Mouse (Mus musculus) heart, embryonic 16.5 days (tissue): ENCODE measurements around the gene Adamtsl4. TPM values are rescaled to one million over a fixed set of nuclear protein-coding genes. Genes with fewer than 3 reads are reported as not detected.

Experiments used
- ATAC-seq: fragments of 200-750 bp; cut with Nextera tagmentation; replicated peaks from 2 replicates; pipeline ENCODE4 v1.8.0; 2017; ENCODE audit warnings: moderate number of reproducible peaks; ENCODE audit not compliant: insufficient read depth, low FRiP score; ENCODE audit errors: extremely low read depth
- H3K27ac ChIP-seq: fragments of 300-500 bp; sonication (generic); 2 replicates; pipeline ENCODE4 v1.5.1; 2014; ENCODE audit warnings: mild to moderate bottlenecking, low read length, control low read depth, moderate library complexity
- H3K27me3 ChIP-seq: fragments of 300-500 bp; sonication (generic); 2 replicates; pipeline ENCODE4 v1.6.1; 2014; ENCODE audit warnings: low read length, mixed read lengths; ENCODE audit not compliant: control insufficient read depth, insufficient read depth
- H3K36me3 ChIP-seq: fragments of 300-500 bp; sonication (generic); 2 replicates; pipeline ENCODE4 v1.6.1; 2014; ENCODE audit not compliant: control insufficient read depth, insufficient read depth
- H3K4me1 ChIP-seq: fragments of 300-500 bp; sonication (generic); 2 replicates; pipeline ENCODE4 v1.6.1; 2014; ENCODE audit warnings: low read length, mixed read lengths; ENCODE audit not compliant: control insufficient read depth, insufficient read depth
- H3K4me2 ChIP-seq: fragments of 300-500 bp; sonication (generic); 2 replicates; pipeline ENCODE4 v1.6.1; 2014; ENCODE audit warnings: low read depth, mild to moderate bottlenecking, control low read depth, low read length
- H3K4me3 ChIP-seq: fragments of 300-500 bp; sonication (generic); 2 replicates; pipeline ENCODE4 v1.5.1; 2014; ENCODE audit warnings: mild to moderate bottlenecking, control low read depth, low read length
- H3K9ac ChIP-seq: fragments of 300-500 bp; sonication (generic); 2 replicates; pipeline ENCODE4 v1.6.1; 2014; ENCODE audit warnings: low read length, control low read depth
- H3K9me3 ChIP-seq: fragments of 300-500 bp; sonication (generic); replicated peaks from 2 replicates; pipeline ENCODE4 v1.6.1; 2016; ENCODE audit warnings: low read length; ENCODE audit not compliant: control insufficient read depth
- WGBS: fragments of 180-500 bp; shearing (Covaris S2); extraction: QIAGEN DNeasy Blood & Tissue Kit; methylation state at CpG from one replicate; pipeline ENCODE4 v1.1.7; 2014; 5-methylcytosine and 5-hydroxymethylcytosine counted together
- polyA plus RNA-seq: library from polyadenylated mRNA; unstranded; fragments of >200 nt; fragmentation: Nextera tagmentation; extraction: Ambion mirVana; gene quantifications from 2 replicates; pipeline ENCODE4 v1.2.1, GENCODE M21; 2015

Adamtsl4 gene
- polyA plus RNA-seq, 1 experiment from 2014 or later, result 13.7 TPM

GRCm38 (mm10) chr3:95685301-95685700 lies 2.4 kb downstream of the Adamtsl4 start:
- H3K4me3 ChIP-seq, result no peak overlapping the region
- no peak overlapping the region for H3K27ac ChIP-seq
- peak overlapping the region; percentile 31; the same call in 1 of the 2 replicates for H3K9ac ChIP-seq
- H3K36me3 ChIP-seq, result no peaks in the 10 kb centered on the region
- H3K4me1 ChIP-seq, result peaks cover 57% of the 10 kb centered on the region
- no peaks in the 10 kb centered on the region for H3K9me3 ChIP-seq
- no peak for ATAC-seq
- H3K4me2 ChIP-seq, result no peak overlapping the region
- no peaks in the 10 kb centered on the region for H3K27me3 ChIP-seq
- WGBS, result 70% methylated on average over 4 of the region's 4 CpGs

GRCm38 (mm10) chr3:95684846-95685245 lies 2.9 kb downstream of the Adamtsl4 start:
- Histone ChIP-seq H3K27me3 (no peaks in the 10 kb centered on the region), H3K9ac (0 out of 2 replicates have a peak overlapping the region, but pooled peaks have one; percentile 23), H3K4me2 (no peak overlapping the region), H3K4me3 (no peak overlapping the region), H3K27ac (no peak overlapping the region), H3K4me1 (peaks cover 53% of the 10 kb centered on the region), H3K9me3 (no peaks in the 10 kb centered on the region), H3K36me3 (no peaks in the 10 kb centered on the region)
- 37% methylated on average over 6 of the region's 8 CpGs for WGBS
- ATAC-seq, result no peak

GRCm38 (mm10) chr3:95682878-95683277 lies 4.8 kb downstream of the Adamtsl4 start:
- Histone ChIP-seq H3K4me2 (no peak overlapping the region), H3K36me3 (no peaks in the 10 kb centered on the region), H3K9me3 (no peaks in the 10 kb centered on the region), H3K4me3 (no peak overlapping the region), H3K9ac (no peak overlapping the region), H3K4me1 (peaks cover 34% of the 10 kb centered on the region), H3K27ac (no peak overlapping the region), H3K27me3 (no peaks in the 10 kb centered on the region)
- WGBS, result 61% methylated on average over 5 of the region's 5 CpGs
- ATAC-seq, result no peak

- no peak overlapping the region for H3K27ac ChIP-seq
- H3K9me3 ChIP-seq, result no peaks in the 10 kb centered on the region
- H3K27me3 ChIP-seq, result no peaks in the 10 kb centered on the region
- H3K36me3 ChIP-seq, result no peaks in the 10 kb centered on the region
- H3K4me2 ChIP-seq, result no peak overlapping the region
- no peak overlapping the region for H3K4me3 ChIP-seq
- no peak for ATAC-seq
- WGBS, result 20% methylated on average over 11 of the region's 11 CpGs
- peaks cover 35% of the 10 kb centered on the region for H3K4me1 ChIP-seq
- 0 out of 2 replicates have a peak overlapping the region, but pooled peaks have one; percentile 24 for H3K9ac ChIP-seq
Observed at GRCm38 (mm10) chr3:95681365-95681764, 6.4 kb downstream of the Adamtsl4 start.

- Histone ChIP-seq H3K36me3 (no peaks in the 10 kb centered on the region), H3K4me2 (no peak overlapping the region), H3K27me3 (no peaks in the 10 kb centered on the region), H3K27ac (no peak overlapping the region), H3K9ac (0 out of 2 replicates have a peak overlapping the region, but pooled peaks have one; percentile 24), H3K4me3 (no peak overlapping the region), H3K4me1 (peaks cover 40% of the 10 kb centered on the region), H3K9me3 (no peaks in the 10 kb centered on the region)
- no peak for ATAC-seq
- WGBS, result 75% methylated on average over 6 of the region's 6 CpGs
Observed at GRCm38 (mm10) chr3:95680673-95681072, 7.0 kb downstream of the Adamtsl4 start.

- no peak overlapping the region for H3K27ac ChIP-seq
- H3K36me3 ChIP-seq, result no peaks in the 10 kb centered on the region
- no peak for ATAC-seq
- WGBS, result 89% methylated on average over 8 of the region's 8 CpGs
- H3K27me3 ChIP-seq, result no peaks in the 10 kb centered on the region
- H3K9me3 ChIP-seq, result no peaks in the 10 kb centered on the region
- no peak overlapping the region for H3K9ac ChIP-seq
- no peak overlapping the region for H3K4me3 ChIP-seq
- no peak overlapping the region for H3K4me2 ChIP-seq
- H3K4me1 ChIP-seq, result peaks cover 44% of the 10 kb centered on the region
Observed at GRCm38 (mm10) chr3:95679551-95679950, 8.2 kb downstream of the Adamtsl4 start.

- Histone ChIP-seq H3K27me3 (no peaks in the 10 kb centered on the region), H3K4me1 (peaks cover 59% of the 10 kb centered on the region), H3K36me3 (no peaks in the 10 kb centered on the region), H3K27ac (peak overlapping the region; percentile 17; the same call in 1 of the 2 replicates), H3K4me2 (no peak overlapping the region), H3K9me3 (no peaks in the 10 kb centered on the region), H3K9ac (peak overlapping the region; percentile 28; the same call in 1 of the 2 replicates), H3K4me3 (no peak overlapping the region)
- 70% methylated on average over 19 of the region's 19 CpGs for WGBS
- no peak for ATAC-seq
Observed at GRCm38 (mm10) chr3:95677420-95678090, 10.2 kb downstream of the Adamtsl4 start.

- Histone ChIP-seq H3K4me2 (no peak overlapping the region), H3K9me3 (no peaks in the 10 kb centered on the region), H3K4me3 (no peak overlapping the region), H3K27ac (peak overlapping the region; percentile 17), H3K36me3 (no peaks in the 10 kb centered on the region), H3K9ac (peak overlapping the region; percentile 28; the same call in 1 of the 2 replicates), H3K4me1 (peaks cover 64% of the 10 kb centered on the region), H3K27me3 (no peaks in the 10 kb centered on the region)
- WGBS, result 54% methylated on average over 15 of the region's 15 CpGs
- ATAC-seq, result no peak
Observed at GRCm38 (mm10) chr3:95676745-95677419, 10.8 kb downstream of the Adamtsl4 start.
